19 mouse cellular contexts compared by ENCODE assay signal in genomic region chr2:41093877-41094485, GRCm38 (mm10).
DNase-seq lines count a peak whose midpoint lies in the region; ATAC-seq and TF ChIP-seq lines count a peak whose summit lies in the region.
"Had no signal": no experiment of that assay in that cellular context is flagged by ENCODE, and none has a peak within 500 bp of the region (broad histone marks: within the 10 kb centered on the region; RNA-seq: fewer than 3 reads in every experiment).

No protein-coding gene starts in this region.

- no peaks in the 10 kb centered on the region for H3K36me3 ChIP-seq in midbrain, embryonic 12.5 days
- H3K36me3 ChIP-seq in midbrain, embryonic 15.5 days (replicated peaks), result no peaks in the 10 kb centered on the region
- no peaks in the 10 kb centered on the region for H3K36me3 ChIP-seq in forebrain, embryonic 15.5 days
- no peaks in the 10 kb centered on the region for H3K36me3 ChIP-seq in lung, postnatal 0 days (ENCODE audit: insufficient read depth, low read length)
- H3K36me3 ChIP-seq: embryonic facial prominence, embryonic 12.5 days; hindbrain, embryonic 13.5 days; intestine, embryonic 15.5 days had no signal

- no peak overlapping the region for H3K4me3 ChIP-seq in midbrain, embryonic 12.5 days
- no peak overlapping the region for H3K4me3 ChIP-seq in midbrain, embryonic 15.5 days
- no peak overlapping the region for H3K4me3 ChIP-seq in forebrain, embryonic 15.5 days
- no peak overlapping the region for H3K4me3 ChIP-seq in lung, postnatal 0 days (ENCODE audit: low read depth, low read length)
- H3K4me3 ChIP-seq: embryonic facial prominence, embryonic 12.5 days; hindbrain, embryonic 13.5 days; intestine, embryonic 15.5 days had no signal

- H3K9ac ChIP-seq in midbrain, embryonic 12.5 days (replicated peaks), result no peak overlapping the region
- H3K9ac ChIP-seq in midbrain, embryonic 15.5 days, result no peak overlapping the region
- H3K9ac ChIP-seq in forebrain, embryonic 15.5 days (replicated peaks), result no peak overlapping the region
- H3K9ac ChIP-seq in lung, postnatal 0 days (replicated peaks; ENCODE audit: low read depth), result no peak overlapping the region
- H3K9ac ChIP-seq: embryonic facial prominence, embryonic 12.5 days; hindbrain, embryonic 13.5 days; intestine, embryonic 15.5 days had no signal

- H3K4me2 ChIP-seq in midbrain, embryonic 12.5 days (replicated peaks), result no peak overlapping the region
- H3K4me2 ChIP-seq in midbrain, embryonic 15.5 days, result no peak overlapping the region
- no peak overlapping the region for H3K4me2 ChIP-seq in forebrain, embryonic 15.5 days (replicated peaks)
- H3K4me2 ChIP-seq in lung, postnatal 0 days (replicated peaks; ENCODE audit: low read depth, low read length), result no peak overlapping the region
- H3K4me2 ChIP-seq: embryonic facial prominence, embryonic 12.5 days; hindbrain, embryonic 13.5 days; intestine, embryonic 15.5 days had no signal

- H3K27me3 ChIP-seq in midbrain, embryonic 12.5 days, result no peaks in the 10 kb centered on the region
- no peaks in the 10 kb centered on the region for H3K27me3 ChIP-seq in midbrain, embryonic 15.5 days (replicated peaks)
- H3K27me3 ChIP-seq in forebrain, embryonic 15.5 days, result no peaks in the 10 kb centered on the region
- H3K27me3 ChIP-seq in lung, postnatal 0 days (replicated peaks; ENCODE audit: insufficient read depth, low read length), result no peaks in the 10 kb centered on the region
- H3K27me3 ChIP-seq: embryonic facial prominence, embryonic 12.5 days; hindbrain, embryonic 13.5 days; intestine, embryonic 15.5 days had no signal

- no peaks in the 10 kb centered on the region for H3K9me3 ChIP-seq in midbrain, embryonic 12.5 days
- no peaks in the 10 kb centered on the region for H3K9me3 ChIP-seq in midbrain, embryonic 15.5 days
- H3K9me3 ChIP-seq in forebrain, embryonic 15.5 days, result no peaks in the 10 kb centered on the region
- H3K9me3 ChIP-seq in lung, postnatal 0 days (ENCODE audit: low read length), result no peaks in the 10 kb centered on the region
- H3K9me3 ChIP-seq: embryonic facial prominence, embryonic 12.5 days; hindbrain, embryonic 13.5 days; intestine, embryonic 15.5 days had no signal

- ATAC-seq in midbrain, embryonic 12.5 days (ENCODE audit: low FRiP score, low read depth), result peak; percentile 74; the same call in 1 of the 2 replicates
- no peak for ATAC-seq in midbrain, embryonic 15.5 days (replicated peaks)
- ATAC-seq in forebrain, embryonic 15.5 days (replicated peaks), result peak; percentile 94
- no peak for ATAC-seq in lung, postnatal 0 days
- ATAC-seq: intestine, embryonic 15.5 days had no signal

- peak; percentile 91 for DNase-seq in brain, embryonic 14.5 days (ENCODE audit: low read depth)
- DNase-seq in brain, embryonic 18.5 days (ENCODE audit: low read depth, low spot score), result peak; percentile 34
- no peak for DNase-seq in lung, postnatal 0 days (ENCODE audit: low spot score)
- DNase-seq in adrenal gland, postnatal 4 days (ENCODE audit: low spot score in 2 of 2), result no peak
- DNase-seq: adrenal gland, adult 2 months; adrenal gland, postnatal 25 days; cerebellum, adult 11-12 months; cerebellum, adult 9-10 months; cerebellum, postnatal 25 days; gastrocnemius, postnatal 36 days; heart, adult 11 months; heart, postnatal 10 days; heart, postnatal 4 days had no signal

- H3K27ac ChIP-seq in midbrain, embryonic 12.5 days (replicated peaks), result no peak overlapping the region
- H3K27ac ChIP-seq in midbrain, embryonic 15.5 days, result no peak overlapping the region
- H3K27ac ChIP-seq in forebrain, embryonic 15.5 days (replicated peaks), result 0 out of 2 replicates have a peak overlapping the region, but pooled peaks have one; percentile 34
- no peak overlapping the region for H3K27ac ChIP-seq in lung, postnatal 0 days (ENCODE audit: low read length)
- H3K27ac ChIP-seq: embryonic facial prominence, embryonic 12.5 days; hindbrain, embryonic 13.5 days; intestine, embryonic 15.5 days had no signal

- no peak for TF ChIP-seq POLR2A in brain, embryonic 14.5 days (IDR thresholded peaks at IDR 0.05; ENCODE audit: borderline replicate concordance, extremely low read depth, insufficient read depth, insufficient read length, poor library complexity, severe bottlenecking)

- TF ChIP-seq EP300 in lung, postnatal 0 days (IDR thresholded peaks at IDR 0.05), result no peak

- TF ChIP-seq CTCF in brain, embryonic 14.5 days (IDR thresholded peaks at IDR 0.05; ENCODE audit: borderline replicate concordance, extremely low read depth, insufficient read depth, insufficient read length), result no peak
- TF ChIP-seq CTCF in lung, postnatal 0 days (IDR thresholded peaks at IDR 0.05), result no peak

- H3K4me1 ChIP-seq in midbrain, embryonic 12.5 days, result peaks cover 2% of the 10 kb centered on the region; the same call in 1 of the 2 replicates
- no peaks in the 10 kb centered on the region for H3K4me1 ChIP-seq in midbrain, embryonic 15.5 days
- peaks cover 3% of the 10 kb centered on the region; the same call in 1 of the 2 replicates for H3K4me1 ChIP-seq in forebrain, embryonic 15.5 days
- no peaks in the 10 kb centered on the region for H3K4me1 ChIP-seq in lung, postnatal 0 days (ENCODE audit: insufficient read depth, low read depth, low read length)
- H3K4me1 ChIP-seq: embryonic facial prominence, embryonic 12.5 days; hindbrain, embryonic 13.5 days; intestine, embryonic 15.5 days had no signal

Comparison
In these comparisons a context has a peak if more than half of its experiments do, and no peak if none do; other contexts are left out.
1. ATAC-seq: peak in midbrain, embryonic 12.5 days (single experiment) and forebrain, embryonic 15.5 days (single experiment); none in midbrain, embryonic 15.5 days (single experiment) and lung, postnatal 0 days (single experiment).
2. DNase-seq: peak in brain, embryonic 14.5 days (single experiment) and brain, embryonic 18.5 days (single experiment); none in lung, postnatal 0 days (single experiment) and adrenal gland, postnatal 4 days (0 of 2).